Mouse (Mus musculus) gastrocnemius, postnatal 25 days (tissue): ENCODE results near the gene Neb. TPM values are rescaled to one million over a fixed set of nuclear protein-coding genes. Genes with fewer than 3 reads are reported as not detected.
A peak's percentile ranks its signal among the peaks of the same experiment; 100 is the strongest.
"Not testable (repeated sequence)": the region's sequence is repeated elsewhere in the genome, so short reads cannot be mapped to it uniquely, and the experiment has no call there.

Experiments used
- DNase-seq: peaks from one replicate; pipeline ENCODE4 v3.0.0; 2022
- microRNA-seq, 2 experiments: library from miRNA; unstranded; fragments of <30 nt; microRNA quantifications; one replicate each; pipeline ENCODE4 v1.2.0; 2021; ENCODE audit warnings: borderline replicate concordance in 2 of 2
- total RNA-seq, 2 experiments: library from RNA; stranded (reverse); gene quantifications; 1 replicate in 1 of 2; 2 replicates in 1 of 2; pipeline ENCODE4 v1.2.3; 2021

Gene Neb
- total RNA-seq, 2 experiments from 2014 or later, result 4,872 to 5,741 TPM

GRCm38 (mm10) chr2:52177726-52178125, 200.5 kb downstream of the Neb start:
- DNase-seq, result no peak

GRCm38 (mm10) chr2:52177184-52177583, 201.1 kb downstream of the Neb start:
- no peak for DNase-seq

- DNase-seq, result no peak
These were observed 201.7 kb downstream of the Neb start for GRCm38 (mm10) chr2:52176537-52176936.

- DNase-seq, result no peak
These were observed 203.3 kb downstream of the Neb start for GRCm38 (mm10) chr2:52174951-52175350.

- no peak for DNase-seq
These were observed 208.8 kb downstream of the Neb start for GRCm38 (mm10) chr2:52169243-52170005.

- no peak for DNase-seq
These were observed 225.2 kb downstream of the Neb start for GRCm38 (mm10) chr2:52153064-52153463.

- peak; percentile 48 for DNase-seq
These were observed 244.9 kb downstream of the Neb start for GRCm38 (mm10) chr2:52133351-52133750.

- DNase-seq, result not testable (repeated sequence)
These were observed 246.9 kb downstream of the Neb start for GRCm38 (mm10) chr2:52131370-52131769.

- no peak for DNase-seq
These were observed 264.2 kb downstream of the Neb start for GRCm38 (mm10) chr2:52114086-52114485.

Small RNAs within 50 kb of the gene (microRNA-seq; reads per million reads assigned to microRNA genes)
- gene Gm22095, result 0 reads per million in 2 experiments

Other genes with a start within 250 kb of the Neb start
- 10 to 100 TPM; 30.7 to 31.8 TPM for gene Arl5a, start 46.4 kb upstream of the Neb start, total RNA-seq